Mouse (Mus musculus): ENCODE results near the gene Pof1b. TPM values are rescaled to one million over a fixed set of nuclear protein-coding genes. Genes with fewer than 3 reads are reported as not detected.

Gene Pof1b
- 0.01 TPM in 1 of 2 replicates, not detected in the other for polyA plus RNA-seq (2012)

GRCm38 (mm10) chrX:112698508-112698907, at the start of gene Pof1b:
Gene Pof1b, minus strand, starts transcription at chrX:112698651.
- Histone ChIP-seq H3K9me3 (ENCODE audit: control insufficient read depth, low read length) (no peaks in the 10 kb centered on the region), H3K27me3 (ENCODE audit: control insufficient read depth) (no peaks in the 10 kb centered on the region), H3K4me1 (ENCODE audit: control insufficient read depth) (no peaks in the 10 kb centered on the region), H3K36me3 (ENCODE audit: control insufficient read depth) (no peaks in the 10 kb centered on the region), H3K4me3 (replicated peaks) (no peak within 1 kb of the TSS)
- TF ChIP-seq TAL1 (IDR thresholded peaks at IDR 0.05; ENCODE audit: low read length), result no peak
- TF ChIP-seq GATA1 (IDR thresholded peaks at IDR 0.05; ENCODE audit: low read length), result no peak

GRCm38 (mm10) chrX:112716587-112716986, 18.1 kb upstream of the Pof1b start:
- no peaks in the 10 kb centered on the region for H3K9me3 ChIP-seq (ENCODE audit: control insufficient read depth, low read length)
- no peak for TF ChIP-seq GATA1 (IDR thresholded peaks at IDR 0.05; ENCODE audit: low read length)
- TF ChIP-seq TAL1 (IDR thresholded peaks at IDR 0.05; ENCODE audit: low read length), result no peak
- H3K4me1 ChIP-seq (ENCODE audit: control insufficient read depth), result no peaks in the 10 kb centered on the region
- no peak overlapping the region for H3K4me3 ChIP-seq (replicated peaks)
- no peaks in the 10 kb centered on the region for H3K36me3 ChIP-seq (ENCODE audit: control insufficient read depth)
- H3K27me3 ChIP-seq (ENCODE audit: control insufficient read depth), result no peaks in the 10 kb centered on the region

GRCm38 (mm10) chrX:112694392-112694791, 4.1 kb downstream of the Pof1b start:
- H3K4me3 ChIP-seq (replicated peaks), result no peak overlapping the region
- H3K9me3 ChIP-seq (ENCODE audit: control insufficient read depth, low read length), result no peaks in the 10 kb centered on the region
- no peaks in the 10 kb centered on the region for H3K36me3 ChIP-seq (ENCODE audit: control insufficient read depth)
- H3K27me3 ChIP-seq (ENCODE audit: control insufficient read depth), result no peaks in the 10 kb centered on the region
- H3K4me1 ChIP-seq (ENCODE audit: control insufficient read depth), result no peaks in the 10 kb centered on the region
- no peak for TF ChIP-seq TAL1 (IDR thresholded peaks at IDR 0.05; ENCODE audit: low read length)
- no peak for TF ChIP-seq GATA1 (IDR thresholded peaks at IDR 0.05; ENCODE audit: low read length)

- H3K4me3 ChIP-seq (replicated peaks), result no peak overlapping the region
- no peaks in the 10 kb centered on the region for H3K4me1 ChIP-seq (ENCODE audit: control insufficient read depth)
- TF ChIP-seq GATA1 (IDR thresholded peaks at IDR 0.05; ENCODE audit: low read length) (no peak), TAL1 (IDR thresholded peaks at IDR 0.05; ENCODE audit: low read length) (no peak)
- H3K9me3 ChIP-seq (ENCODE audit: control insufficient read depth, low read length), result no peaks in the 10 kb centered on the region
- no peaks in the 10 kb centered on the region for H3K27me3 ChIP-seq (ENCODE audit: control insufficient read depth)
- H3K36me3 ChIP-seq (ENCODE audit: control insufficient read depth), result no peaks in the 10 kb centered on the region
Observed at GRCm38 (mm10) chrX:112680605-112681004, 17.8 kb downstream of the Pof1b start.

- Histone ChIP-seq H3K27me3 (ENCODE audit: control insufficient read depth) (no peaks in the 10 kb centered on the region), H3K4me3 (replicated peaks) (no peak overlapping the region), H3K36me3 (ENCODE audit: control insufficient read depth) (no peaks in the 10 kb centered on the region), H3K4me1 (ENCODE audit: control insufficient read depth) (no peaks in the 10 kb centered on the region), H3K9me3 (ENCODE audit: control insufficient read depth, low read length) (no peaks in the 10 kb centered on the region)
- TF ChIP-seq TAL1 (IDR thresholded peaks at IDR 0.05; ENCODE audit: low read length) (no peak), GATA1 (IDR thresholded peaks at IDR 0.05; ENCODE audit: low read length) (no peak)
Observed at GRCm38 (mm10) chrX:112675525-112675924, 22.9 kb downstream of the Pof1b start.

GRCm38 (mm10) chrX:112601306-112602120, 96.9 kb downstream of the Pof1b start:
- Histone ChIP-seq H3K36me3 (ENCODE audit: control insufficient read depth) (no peaks in the 10 kb centered on the region), H3K4me1 (ENCODE audit: control insufficient read depth) (no peaks in the 10 kb centered on the region), H3K4me3 (replicated peaks) (peak overlapping the region; percentile 37), H3K9me3 (ENCODE audit: control insufficient read depth, low read length) (peaks cover 13% of the 10 kb centered on the region), H3K27me3 (ENCODE audit: control insufficient read depth) (peaks cover 25% of the 10 kb centered on the region)
- TF ChIP-seq TAL1 (IDR thresholded peaks at IDR 0.05; ENCODE audit: low read length) (no peak), GATA1 (IDR thresholded peaks at IDR 0.05; ENCODE audit: low read length) (no peak)

GRCm38 (mm10) chrX:112600511-112601305, 97.7 kb downstream of the Pof1b start, which contains the start of gene Zfp711:
Gene Zfp711, plus strand, starts transcription at chrX:112600526.
- Histone ChIP-seq H3K36me3 (ENCODE audit: control insufficient read depth) (no peaks in the 10 kb centered on the region), H3K4me3 (replicated peaks) (peak within 1 kb of the TSS; percentile 41), H3K9me3 (ENCODE audit: control insufficient read depth, low read length) (peaks cover 13% of the 10 kb centered on the region), H3K27me3 (ENCODE audit: control insufficient read depth) (peaks cover 25% of the 10 kb centered on the region), H3K4me1 (ENCODE audit: control insufficient read depth) (no peaks in the 10 kb centered on the region)
- no peak for TF ChIP-seq TAL1 (IDR thresholded peaks at IDR 0.05; ENCODE audit: low read length)

Other genes starting within 250 kb of the Pof1b start
- not detected in 2 replicates for gene 2010106E10Rik, start 203.4 kb downstream of the Pof1b start, polyA plus RNA-seq (2012)
- gene Zfp711, start 98.1 kb downstream of the Pof1b start, polyA plus RNA-seq (2012), result not detected in 2 replicates